Mouse (Mus musculus): ENCODE results near the gene Slc44a4.

The Slc44a4 gene

DNA sequence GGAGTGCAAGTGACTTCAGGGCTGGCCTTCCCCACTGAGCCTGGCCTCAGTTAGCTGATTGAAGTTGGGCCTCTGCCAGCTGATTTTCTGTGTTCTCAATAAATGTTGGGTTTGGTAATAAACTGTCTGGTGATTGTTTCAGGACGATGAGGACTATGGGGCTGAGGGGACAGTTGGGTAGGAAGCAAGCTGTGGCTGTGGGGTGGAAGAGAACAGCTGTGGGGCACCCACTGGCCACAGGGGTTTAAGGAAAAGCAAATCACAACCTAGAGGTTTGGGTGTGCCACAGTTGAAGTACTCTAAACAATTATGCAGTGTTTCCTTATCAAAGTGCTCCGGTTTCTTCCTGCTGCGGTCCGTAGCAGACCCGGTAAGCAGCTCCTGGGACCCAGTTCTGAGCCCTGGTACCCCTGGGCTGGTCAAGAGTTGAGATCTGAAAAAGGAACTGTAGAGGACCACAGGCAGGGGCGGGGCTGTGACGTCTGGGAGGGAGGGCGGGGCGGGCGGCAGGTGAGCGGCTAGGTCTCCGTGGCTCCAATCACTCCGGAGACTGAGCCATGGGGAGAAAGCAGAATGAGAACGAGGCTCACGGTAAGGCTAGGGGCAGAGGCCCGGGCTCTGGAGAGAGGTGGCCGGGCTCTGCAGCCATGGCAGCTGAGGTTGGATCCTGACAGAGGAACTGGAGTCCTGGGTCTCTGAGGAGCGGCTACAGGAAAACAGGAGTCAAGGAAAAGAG, at the start of gene Slc44a4:
Gene Slc44a4, plus strand, starts transcription at position 537 of the 736 bp plus-strand sequence.
- TF ChIP-seq GATA4 (IDR thresholded peaks at IDR 0.05; ENCODE audit: insufficient replicate concordance, low read length) = no peak

DNA sequence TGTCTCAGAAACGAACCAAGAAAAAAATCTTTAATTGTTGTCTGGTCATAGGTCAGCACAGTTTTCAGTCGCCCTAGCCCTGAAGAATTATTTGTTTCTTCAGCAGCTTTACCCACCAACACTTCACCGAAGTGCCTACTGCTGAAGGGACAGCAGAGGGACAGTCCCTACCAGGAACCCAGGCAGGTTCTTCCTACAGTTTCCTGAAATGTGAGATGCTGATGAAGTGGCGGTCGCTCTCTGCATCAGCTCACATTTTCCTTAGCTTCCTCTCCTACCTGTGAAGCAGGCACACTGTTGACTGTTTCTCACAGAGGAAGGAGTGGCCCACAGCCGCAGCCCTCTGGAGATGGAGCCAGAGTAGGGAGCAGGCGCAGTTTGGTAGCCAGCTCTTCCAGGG, 48.3 kb upstream of the Slc44a4 start:
- no peak for TF ChIP-seq GATA4 (IDR thresholded peaks at IDR 0.05; ENCODE audit: insufficient replicate concordance, low read length)

DNA sequence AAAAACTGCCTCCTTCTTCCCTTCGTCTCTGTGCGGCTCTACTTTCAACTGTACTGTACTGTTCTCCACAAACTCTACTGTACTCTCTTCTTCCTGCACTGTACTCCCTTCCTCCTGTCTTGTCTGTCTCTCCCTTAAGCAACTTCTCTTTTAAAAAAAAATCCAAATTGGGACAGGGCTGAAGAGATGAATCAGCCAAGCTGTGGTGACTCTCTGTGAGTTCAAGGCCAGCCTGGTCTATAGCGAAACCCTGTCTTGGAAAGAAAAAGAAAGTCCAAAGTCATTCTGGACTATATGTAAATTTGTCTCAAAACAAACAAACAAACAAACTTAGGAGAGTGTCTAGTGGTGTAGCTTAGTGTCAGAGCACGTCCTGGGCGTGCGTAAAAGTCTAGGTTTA, 39.9 kb upstream of the Slc44a4 start:
- no peak for TF ChIP-seq GATA4 (IDR thresholded peaks at IDR 0.05; ENCODE audit: insufficient replicate concordance, low read length)

DNA sequence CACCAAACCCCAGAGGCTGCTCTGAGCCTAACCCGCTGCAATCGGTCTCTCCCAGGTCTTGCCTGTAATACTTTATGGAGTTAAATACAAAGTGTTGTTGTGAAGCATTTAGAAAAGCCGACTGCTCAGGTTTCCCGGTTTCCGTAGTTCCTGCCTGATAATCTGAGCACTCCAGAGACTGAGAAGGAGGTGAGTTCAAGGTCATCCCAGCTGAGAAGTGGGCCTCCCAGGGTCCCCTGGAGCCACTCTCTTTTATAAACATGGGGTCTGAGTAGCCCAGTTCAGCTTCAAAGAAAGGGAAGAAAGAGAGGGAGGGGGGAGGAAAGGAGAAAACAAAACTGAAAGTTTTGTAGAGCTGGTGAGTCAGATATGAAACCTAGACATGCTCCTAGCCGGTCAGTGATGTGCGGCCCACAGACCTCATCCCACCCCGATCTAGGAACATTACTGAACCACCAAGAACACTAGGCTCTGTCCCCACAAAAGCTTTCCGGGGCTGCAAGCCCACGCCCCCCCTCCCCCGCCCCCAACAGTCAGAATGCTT, 34.9 kb upstream of the Slc44a4 start, which contains the start of gene Zbtb12:
Gene Zbtb12, plus strand, starts transcription at position 148 of the 544 bp plus-strand sequence.
- TF ChIP-seq GATA4 (IDR thresholded peaks at IDR 0.05; ENCODE audit: insufficient replicate concordance, low read length) = no peak

DNA sequence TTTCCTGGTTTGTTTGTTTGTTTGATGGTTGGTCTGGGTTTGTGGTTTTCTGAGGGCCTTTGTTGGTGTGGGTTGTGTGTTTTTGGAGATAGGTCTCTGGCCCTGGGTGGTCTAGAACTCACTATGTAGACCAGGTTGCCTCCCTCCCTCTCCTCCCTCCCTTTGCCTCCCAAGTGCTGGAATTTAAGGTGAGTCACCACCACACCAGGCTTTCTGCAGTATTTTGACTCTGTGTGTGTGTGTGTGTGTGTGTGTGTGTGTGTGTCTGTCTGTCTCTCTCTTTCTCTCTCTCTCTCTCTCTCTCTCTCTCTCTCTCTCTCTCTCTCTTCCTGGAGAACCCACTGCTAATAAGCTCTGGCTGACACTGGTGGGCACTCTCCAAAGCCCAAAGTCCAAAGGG, 33.1 kb upstream of the Slc44a4 start:
- no peak for TF ChIP-seq GATA4 (IDR thresholded peaks at IDR 0.05; ENCODE audit: insufficient replicate concordance, low read length)

DNA sequence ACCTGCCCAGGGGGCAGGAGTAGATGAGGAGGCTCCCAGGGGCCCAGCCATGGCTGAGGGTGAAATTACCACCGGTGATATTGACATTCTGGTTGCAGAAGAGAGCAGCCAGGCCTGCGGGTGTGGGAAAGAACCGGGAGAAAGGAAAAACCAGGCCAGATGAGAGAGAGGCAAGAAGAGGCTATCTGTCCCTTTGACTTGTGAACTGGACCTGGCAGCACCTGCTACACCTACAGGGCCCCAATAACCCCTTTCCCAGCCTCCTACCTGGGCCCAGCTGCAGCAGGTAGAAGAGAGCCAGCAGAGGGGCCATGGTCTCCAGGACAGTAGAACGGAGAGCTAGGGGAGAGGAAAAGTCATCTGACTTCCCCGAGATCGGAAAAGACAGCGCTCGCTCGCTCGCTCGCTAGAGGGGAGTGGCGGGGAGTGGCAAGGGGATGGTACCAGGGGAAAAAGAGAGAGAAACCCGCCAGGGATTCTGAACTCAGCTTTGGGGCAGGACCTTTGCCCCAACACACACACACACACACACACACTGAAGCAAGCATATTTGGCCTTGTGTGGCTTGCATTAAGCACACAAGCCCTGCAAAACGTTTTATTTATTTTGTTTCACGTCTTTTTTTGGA, 32.5 kb upstream of the Slc44a4 start, which contains the start of gene Gm20547:
Gene Gm20547, minus strand, starts transcription at position 360 of the 628 bp plus-strand sequence.
- TF ChIP-seq GATA4 (IDR thresholded peaks at IDR 0.05; ENCODE audit: insufficient replicate concordance, low read length) = no peak

DNA sequence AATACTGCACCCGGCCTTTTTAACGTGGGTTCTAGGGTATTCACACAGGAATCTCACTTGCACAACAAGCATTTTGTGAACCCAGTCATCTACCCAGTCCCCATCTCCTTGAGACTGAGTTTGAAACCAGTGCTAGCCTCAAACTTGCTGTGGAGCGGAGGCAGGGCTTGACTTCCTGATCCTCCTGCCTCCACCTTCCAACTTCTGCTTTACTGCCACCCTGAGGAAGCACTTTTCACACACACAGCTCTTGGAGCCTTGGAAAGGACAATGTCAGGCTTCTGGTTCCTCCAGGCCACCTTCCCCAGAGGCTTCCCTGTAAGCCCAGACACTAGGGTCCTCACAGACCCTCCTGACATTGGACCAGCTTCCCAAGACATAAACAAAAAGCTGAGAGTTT, 30.9 kb upstream of the Slc44a4 start:
- no peak for TF ChIP-seq GATA4 (IDR thresholded peaks at IDR 0.05; ENCODE audit: insufficient replicate concordance, low read length)

DNA sequence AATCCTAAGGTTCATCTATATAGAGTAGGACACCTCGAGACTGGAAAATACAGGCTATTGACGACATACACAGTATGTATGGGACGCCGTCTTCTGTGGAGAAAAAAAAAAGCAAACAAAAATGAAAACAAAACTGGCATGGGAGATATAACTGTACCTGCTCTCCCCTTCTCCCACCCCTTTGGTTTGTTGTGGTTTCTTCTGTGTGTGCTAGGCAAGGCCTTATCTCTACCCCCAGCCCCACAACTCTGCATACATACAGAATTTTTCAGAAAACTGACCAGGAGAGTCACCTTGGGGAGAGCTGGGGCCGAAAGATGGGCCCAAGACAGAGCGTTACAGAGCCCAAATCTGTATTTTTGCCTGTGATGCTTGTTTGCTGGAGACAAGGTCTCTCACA, 29.6 kb upstream of the Slc44a4 start:
- TF ChIP-seq GATA4 (IDR thresholded peaks at IDR 0.05; ENCODE audit: insufficient replicate concordance, low read length) = no peak

DNA sequence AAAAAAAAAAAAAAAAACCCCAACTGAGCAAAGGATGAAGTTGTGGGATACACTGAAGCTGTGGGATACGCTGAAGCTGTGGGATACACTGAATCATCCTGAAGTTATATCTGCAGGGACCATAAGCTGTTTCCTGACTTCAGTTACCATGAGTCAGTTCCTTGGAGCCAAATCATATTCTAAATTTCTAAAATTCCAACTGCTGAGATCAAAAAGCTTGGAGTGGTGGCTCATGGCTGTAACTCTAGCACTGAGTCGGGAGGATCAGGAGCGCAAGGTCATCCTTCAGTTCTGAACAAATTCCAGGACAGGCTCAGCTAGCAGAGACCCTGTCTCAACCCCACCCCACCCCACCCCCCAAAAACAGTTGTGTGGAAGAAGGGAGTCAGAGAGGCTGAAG, 28.7 kb upstream of the Slc44a4 start:
- no peak for TF ChIP-seq GATA4 (IDR thresholded peaks at IDR 0.05; ENCODE audit: insufficient replicate concordance, low read length)

DNA sequence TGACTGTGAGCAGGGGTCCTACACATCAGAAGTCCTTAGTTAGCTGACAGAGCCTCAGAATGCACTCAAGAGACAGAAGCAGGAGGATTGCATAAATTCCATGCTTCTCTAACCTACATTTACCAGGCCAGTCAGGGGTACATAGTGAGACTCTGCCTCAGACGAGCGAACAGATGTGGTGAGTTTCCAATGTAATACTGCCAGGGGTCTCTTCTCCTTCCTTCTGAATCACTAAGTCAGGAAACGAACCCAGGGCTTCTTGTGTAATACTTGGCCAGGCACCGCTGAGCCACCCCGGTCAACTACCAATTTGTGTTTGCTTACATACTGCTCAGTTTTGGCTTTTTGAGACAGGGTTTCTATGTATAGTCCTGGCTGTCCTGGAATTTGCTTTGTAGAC, 26.3 kb upstream of the Slc44a4 start:
- no peak for TF ChIP-seq GATA4 (IDR thresholded peaks at IDR 0.05; ENCODE audit: insufficient replicate concordance, low read length)

DNA sequence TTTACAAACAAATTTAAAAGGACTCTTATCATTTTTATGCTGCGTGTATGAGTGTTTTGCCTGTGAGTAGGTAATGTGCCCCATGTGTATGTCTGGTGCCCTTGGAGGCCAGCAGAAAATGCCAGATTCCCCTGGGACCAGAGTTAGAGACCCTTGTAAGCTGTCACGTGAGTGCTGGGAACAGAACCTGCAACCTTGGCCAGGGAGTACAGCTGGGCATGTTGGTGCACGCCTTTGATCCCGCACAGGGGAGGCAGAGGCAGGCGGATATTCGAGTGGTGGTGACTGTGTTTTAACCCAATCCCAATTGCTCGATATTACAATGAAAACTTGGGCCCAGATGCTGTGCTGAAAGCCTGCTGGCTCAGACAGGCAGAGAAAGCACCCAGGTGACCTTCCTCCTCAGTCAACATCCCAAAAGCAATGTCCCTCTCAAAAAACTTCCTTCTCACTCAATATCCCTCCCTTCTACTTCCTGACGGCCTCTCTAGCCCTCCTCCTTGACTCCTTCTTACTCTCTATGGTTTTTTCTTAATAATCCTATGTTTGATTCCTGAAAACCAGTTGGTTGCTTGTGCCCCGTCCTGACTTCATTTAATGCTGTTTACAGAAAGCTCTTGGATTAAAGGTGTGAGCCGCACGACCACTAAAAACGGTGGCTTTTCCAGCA, 24.1 kb upstream of the Slc44a4 start:
- no peak for TF ChIP-seq GATA4 (IDR thresholded peaks at IDR 0.05; ENCODE audit: insufficient replicate concordance, low read length)

DNA sequence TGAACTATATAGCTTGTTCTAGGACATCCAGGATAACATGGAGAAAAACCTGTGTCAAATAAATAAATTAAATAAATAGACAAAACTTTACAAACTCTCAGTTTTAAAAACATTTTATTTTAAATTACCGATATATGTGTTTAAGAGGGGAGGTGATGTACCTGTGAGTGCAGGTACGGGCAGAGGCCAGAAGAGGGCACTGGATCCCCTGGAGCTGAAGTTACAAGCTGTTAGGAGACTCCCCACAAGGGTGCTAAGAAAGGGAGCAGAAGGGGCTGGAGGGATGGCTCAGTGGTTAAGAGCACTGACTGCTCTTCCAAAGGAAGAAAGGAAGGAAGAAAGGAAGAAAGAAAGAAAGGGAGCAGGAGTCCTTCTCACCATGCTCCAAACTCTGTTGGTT, 22.9 kb upstream of the Slc44a4 start:
- no peak for TF ChIP-seq GATA4 (IDR thresholded peaks at IDR 0.05; ENCODE audit: insufficient replicate concordance, low read length)

DNA sequence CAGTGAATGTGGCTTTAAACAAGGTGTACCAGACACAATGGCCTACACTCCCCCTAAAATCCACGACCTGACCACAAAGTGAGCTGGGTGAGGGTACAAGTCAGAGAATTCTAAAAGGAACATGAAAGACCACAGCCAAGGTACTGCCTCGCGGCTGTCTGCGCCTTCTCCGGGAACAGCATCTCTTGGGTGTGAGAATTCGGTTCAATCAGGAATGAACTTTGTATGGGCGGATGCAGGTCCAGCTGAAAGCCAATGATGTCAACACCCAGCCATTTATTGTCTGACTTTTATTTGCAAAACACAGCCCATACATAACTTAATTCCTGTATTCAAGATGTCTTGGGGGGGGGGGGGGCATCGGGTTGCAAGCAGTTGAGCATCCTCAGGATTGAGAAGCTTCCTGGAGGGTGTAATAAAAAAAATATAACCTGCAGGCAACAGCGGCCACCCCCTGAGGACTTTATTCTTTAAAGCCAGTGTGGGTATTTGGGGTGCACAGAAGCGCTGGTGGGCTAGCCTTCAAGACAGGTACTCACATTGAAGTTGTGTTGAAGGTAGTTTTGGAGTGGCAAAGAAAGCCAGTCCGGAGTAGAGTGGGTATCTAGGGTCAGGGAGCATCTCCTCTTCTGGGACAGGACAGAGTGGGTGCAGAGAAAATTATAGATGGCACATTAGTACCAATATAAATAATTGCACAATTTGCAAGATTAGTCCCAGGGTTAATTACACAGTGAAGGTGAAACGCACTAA, 21.0 kb upstream of the Slc44a4 start:
- no peak for TF ChIP-seq GATA4 (IDR thresholded peaks at IDR 0.05; ENCODE audit: insufficient replicate concordance, low read length)

DNA sequence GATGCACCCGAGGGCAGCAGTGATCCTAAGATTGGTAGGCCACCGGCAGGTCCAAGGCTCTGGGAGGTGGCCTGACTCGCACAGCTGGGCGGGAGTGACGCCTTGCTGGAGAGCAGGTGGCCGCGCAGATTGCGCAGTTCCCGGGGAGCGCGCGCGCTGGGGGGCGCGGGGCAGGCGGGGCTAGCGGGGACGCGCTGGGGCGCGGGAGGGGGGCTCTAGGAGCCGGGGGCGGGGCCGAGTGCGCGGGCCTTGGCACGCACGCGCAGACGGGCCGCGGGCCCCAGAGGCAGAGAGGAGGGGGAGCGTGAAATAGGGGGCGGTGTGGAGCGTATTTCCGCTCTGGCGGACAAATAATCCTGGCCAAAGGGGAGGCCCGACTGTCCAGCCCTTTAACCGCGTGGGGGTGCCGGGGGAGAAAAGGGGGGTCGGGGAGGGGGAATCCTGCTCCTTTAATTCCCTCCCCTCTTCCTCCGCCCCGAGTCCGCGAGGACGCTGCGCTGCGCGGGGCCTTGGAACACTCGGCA, 20.1 kb upstream of the Slc44a4 start:
- no peak for TF ChIP-seq GATA4 (IDR thresholded peaks at IDR 0.05; ENCODE audit: insufficient replicate concordance, low read length)
